Mouse (Mus musculus) megakaryocyte, embryonic 14.5 days (primary cell): ENCODE data around the gene Nat9.

Experiments used
- FLI1 ChIP-seq: IDR thresholded peaks from 2 replicates; pipeline ENCODE4 v1.6.1; 2012; ENCODE audit warnings: low read length, inconsistent platforms, mixed read lengths
- GATA1 ChIP-seq: IDR thresholded peaks from 3 replicates; pipeline ENCODE4 v1.6.1; 2012; ENCODE audit warnings: mixed read lengths, low read length, inconsistent platforms, borderline replicate concordance

DNA sequence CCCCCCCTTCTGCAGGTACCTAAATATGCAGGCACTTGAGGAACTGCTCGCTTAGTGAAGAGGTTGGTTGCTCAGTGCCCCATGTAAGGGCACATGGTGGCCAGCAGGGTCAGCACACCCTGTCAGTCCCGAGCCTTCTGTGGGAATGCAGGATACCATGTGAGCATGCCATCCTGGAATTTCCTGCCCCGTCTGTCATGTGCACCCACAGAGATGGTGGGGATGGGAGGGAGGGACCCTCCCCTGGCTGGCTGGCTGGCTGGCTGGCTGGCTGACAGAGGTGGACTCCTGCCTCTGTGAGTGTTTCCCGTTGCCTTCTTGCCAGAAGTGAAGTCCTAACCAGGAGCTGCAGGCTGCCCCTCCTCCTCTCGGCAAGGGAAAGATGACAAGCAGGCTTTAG, 34.9 kb upstream of the Nat9 start:
- TF ChIP-seq FLI1: no peak
- TF ChIP-seq GATA1: no peak
